Mouse (Mus musculus): ENCODE results near the gene Cd9. TPM values are rescaled to one million over a fixed set of nuclear protein-coding genes. Genes with fewer than 3 reads are reported as not detected.

The Cd9 gene
- polyA plus RNA-seq, 1 experiment = 13.5 TPM

GRCm38 (mm10) chr6:125447205-125447604, 47.4 kb downstream of the Cd9 start:
- H3K4me3 ChIP-seq (ENCODE audit: insufficient read depth, low read depth, low read length) = no peak overlapping the region
- H3K4me1 ChIP-seq (ENCODE audit: control insufficient read depth, insufficient read depth, insufficient read length, low read length) = no peaks in the 10 kb centered on the region
- H3K27ac ChIP-seq (replicated peaks; ENCODE audit: low read depth, low read length) = no peak overlapping the region

DNA sequence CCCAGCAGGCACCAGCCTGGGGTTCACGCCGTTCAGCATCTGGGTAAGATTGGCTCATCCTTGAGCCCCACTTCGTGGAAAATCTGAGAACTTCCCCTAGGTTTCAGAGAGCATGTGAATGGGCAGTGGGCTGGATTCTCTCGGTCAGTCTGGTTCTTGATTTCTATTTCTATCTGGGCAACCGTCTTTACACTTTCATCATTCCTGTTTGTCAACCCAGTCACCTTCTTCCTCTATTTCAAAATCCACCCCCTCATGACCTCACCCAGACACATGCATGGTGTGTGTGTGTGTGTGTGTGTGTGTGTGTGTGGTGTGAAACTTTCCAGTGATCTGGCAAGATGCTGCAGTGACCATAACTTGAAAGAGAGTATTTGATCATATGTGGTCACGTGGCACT, 49.2 kb downstream of the Cd9 start:
- Histone ChIP-seq H3K4me1 (ENCODE audit: control insufficient read depth, insufficient read depth, insufficient read length, low read length) (no peaks in the 10 kb centered on the region), H3K4me3 (ENCODE audit: insufficient read depth, low read depth, low read length) (no peak overlapping the region)

GRCm38 (mm10) chr6:125442591-125442990, 52.0 kb downstream of the Cd9 start:
- no peak overlapping the region for H3K4me3 ChIP-seq (ENCODE audit: insufficient read depth, low read depth, low read length)
- H3K4me1 ChIP-seq (ENCODE audit: control insufficient read depth, insufficient read depth, insufficient read length, low read length) = no peaks in the 10 kb centered on the region
- H3K27ac ChIP-seq (replicated peaks; ENCODE audit: low read depth, low read length) = no peak overlapping the region

More for the DNA sequence above, 49.2 kb downstream of the Cd9 start:
- H3K27ac ChIP-seq (replicated peaks; ENCODE audit: low read depth, low read length) = no peak overlapping the region

DNA sequence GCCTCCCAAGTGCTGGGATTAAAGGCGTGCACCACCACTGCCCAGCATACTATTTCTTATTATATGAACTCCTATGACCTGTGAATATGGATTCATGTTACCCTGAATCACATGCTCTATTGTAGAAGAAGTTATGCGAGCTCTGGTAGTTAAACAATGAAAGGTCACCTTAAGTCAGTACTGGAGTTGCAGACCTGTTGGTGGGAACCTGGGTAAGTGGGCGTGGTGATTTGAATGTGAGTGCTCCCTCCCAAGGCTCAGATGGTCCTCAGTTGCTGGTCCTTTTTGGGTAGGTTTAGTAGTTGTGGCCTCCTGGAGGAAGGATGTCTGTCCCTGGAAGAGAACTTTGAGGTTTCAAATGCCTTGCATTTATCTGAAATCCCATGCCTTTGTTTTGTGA, 57.8 kb downstream of the Cd9 start:
- Histone ChIP-seq H3K27ac (replicated peaks; ENCODE audit: low read depth, low read length) (no peak overlapping the region), H3K4me1 (ENCODE audit: control insufficient read depth, insufficient read depth, insufficient read length, low read length) (peaks cover 2% of the 10 kb centered on the region; the same call in 1 of the 2 replicates), H3K4me3 (ENCODE audit: insufficient read depth, low read depth, low read length) (no peak overlapping the region)

DNA sequence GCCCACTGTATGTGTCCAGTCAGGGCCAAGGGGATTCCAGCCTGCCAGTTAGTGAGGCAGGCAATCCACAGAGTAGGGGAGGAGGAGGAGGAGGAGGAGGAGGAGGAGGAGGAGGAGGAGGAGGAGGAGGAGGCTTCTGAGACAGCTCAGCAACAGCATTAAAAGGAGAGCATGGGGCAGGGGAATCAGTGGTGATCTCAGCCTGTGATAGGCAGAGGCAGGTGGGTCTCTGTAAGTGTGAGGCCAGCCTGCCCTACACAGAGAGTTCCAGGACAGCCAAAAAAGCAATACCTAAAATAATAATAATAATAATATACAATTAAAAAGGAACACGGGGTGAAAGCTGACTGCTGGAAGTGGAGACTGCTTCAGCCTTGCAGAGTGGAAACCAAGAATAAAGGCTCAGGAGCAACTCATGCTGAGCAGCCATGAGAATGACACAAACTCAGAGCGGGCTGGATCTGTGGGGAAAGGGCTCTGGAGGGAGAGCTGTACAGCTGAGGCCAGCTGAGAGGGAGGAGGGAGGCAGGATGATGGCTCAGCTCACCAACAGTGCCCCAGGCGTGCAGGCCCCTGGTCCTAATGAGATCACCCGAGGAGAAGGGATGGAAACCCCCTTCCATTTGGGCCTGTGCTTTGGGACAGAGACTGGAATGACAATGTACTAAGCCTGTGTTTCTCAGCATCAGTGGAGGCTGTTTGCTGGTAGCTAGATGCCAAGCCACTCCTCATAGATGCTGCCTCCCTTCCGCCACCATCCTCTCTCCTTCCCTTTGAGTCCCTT, 59.7 kb downstream of the Cd9 start:
- H3K27ac ChIP-seq (replicated peaks; ENCODE audit: low read depth, low read length) = no peak overlapping the region
- peaks cover 2% of the 10 kb centered on the region; the same call in 1 of the 2 replicates for H3K4me1 ChIP-seq (ENCODE audit: control insufficient read depth, insufficient read depth, insufficient read length, low read length)

DNA sequence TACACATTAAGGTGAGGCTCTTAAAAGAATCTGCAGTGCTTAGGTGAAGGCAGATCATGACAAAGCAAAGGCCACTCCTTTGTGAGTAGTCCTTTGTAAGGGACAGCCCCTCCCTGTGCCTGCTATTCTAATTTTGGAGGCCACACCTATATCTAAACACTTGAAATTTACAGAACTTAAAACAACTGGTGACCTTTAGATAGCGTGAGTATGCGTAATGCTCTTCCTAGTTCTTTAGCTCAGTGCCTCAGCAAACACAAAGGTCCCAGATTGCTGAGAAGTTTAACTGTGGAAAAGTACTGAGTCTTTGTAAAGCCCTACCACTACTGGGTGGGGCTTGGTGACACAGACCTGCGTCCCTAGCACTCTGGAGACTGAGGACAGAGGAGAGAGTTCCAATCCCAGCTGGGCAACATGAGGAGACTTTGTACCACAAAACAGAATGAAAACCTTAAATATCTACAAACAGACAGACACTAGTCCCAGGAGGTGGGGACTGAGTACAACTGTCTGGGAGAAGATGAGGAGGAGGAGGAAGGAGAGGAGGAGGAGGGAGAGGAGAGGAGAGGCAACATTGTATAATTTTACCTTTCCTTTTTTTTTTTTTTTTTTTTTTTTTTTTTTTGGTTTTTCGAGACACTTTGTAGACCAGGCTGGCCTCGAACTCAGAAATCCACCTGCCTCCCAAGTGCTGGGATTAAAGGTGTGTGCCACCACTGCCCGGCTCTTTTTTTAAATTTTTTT, 60.7 kb downstream of the Cd9 start:
- Histone ChIP-seq H3K4me3 (ENCODE audit: insufficient read depth, low read depth, low read length) (no peak overlapping the region), H3K27ac (replicated peaks; ENCODE audit: low read depth, low read length) (no peak overlapping the region), H3K4me1 (ENCODE audit: control insufficient read depth, insufficient read depth, insufficient read length, low read length) (peaks cover 2% of the 10 kb centered on the region; the same call in 1 of the 2 replicates)

More for the DNA sequence above, 59.7 kb downstream of the Cd9 start:
- H3K4me3 ChIP-seq (ENCODE audit: insufficient read depth, low read depth, low read length) = no peak overlapping the region

- H3K27ac ChIP-seq (replicated peaks; ENCODE audit: low read depth, low read length) = no peak overlapping the region
- peaks cover 2% of the 10 kb centered on the region; the same call in 1 of the 2 replicates for H3K4me1 ChIP-seq (ENCODE audit: control insufficient read depth, insufficient read depth, insufficient read length, low read length)
- no peak overlapping the region for H3K4me3 ChIP-seq (ENCODE audit: insufficient read depth, low read depth, low read length)
Observed at GRCm38 (mm10) chr6:125433257-125433656, 61.3 kb downstream of the Cd9 start.

DNA sequence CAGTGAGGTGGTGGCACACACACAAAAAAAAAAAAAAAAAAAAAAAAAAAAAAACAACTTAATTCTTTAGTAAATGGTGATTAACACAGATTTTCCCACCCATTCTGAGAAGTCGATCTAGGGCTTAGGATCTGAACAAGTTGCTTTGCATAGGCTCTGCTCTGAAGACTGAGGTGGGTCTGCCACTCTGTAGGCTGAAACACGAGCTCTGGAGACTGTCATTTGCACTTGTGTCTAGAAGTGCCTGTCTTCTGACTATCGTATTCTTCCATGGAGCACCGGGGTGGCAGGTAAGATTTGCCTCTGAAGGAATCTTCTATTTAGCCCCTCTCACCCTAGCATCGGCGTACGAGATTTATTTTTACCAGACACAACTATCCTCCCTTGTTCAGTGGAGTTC, 62.1 kb downstream of the Cd9 start:
- Histone ChIP-seq H3K4me3 (ENCODE audit: insufficient read depth, low read depth, low read length) (no peak overlapping the region), H3K4me1 (ENCODE audit: control insufficient read depth, insufficient read depth, insufficient read length, low read length) (peaks cover 2% of the 10 kb centered on the region; the same call in 1 of the 2 replicates), H3K27ac (replicated peaks; ENCODE audit: low read depth, low read length) (no peak overlapping the region)

DNA sequence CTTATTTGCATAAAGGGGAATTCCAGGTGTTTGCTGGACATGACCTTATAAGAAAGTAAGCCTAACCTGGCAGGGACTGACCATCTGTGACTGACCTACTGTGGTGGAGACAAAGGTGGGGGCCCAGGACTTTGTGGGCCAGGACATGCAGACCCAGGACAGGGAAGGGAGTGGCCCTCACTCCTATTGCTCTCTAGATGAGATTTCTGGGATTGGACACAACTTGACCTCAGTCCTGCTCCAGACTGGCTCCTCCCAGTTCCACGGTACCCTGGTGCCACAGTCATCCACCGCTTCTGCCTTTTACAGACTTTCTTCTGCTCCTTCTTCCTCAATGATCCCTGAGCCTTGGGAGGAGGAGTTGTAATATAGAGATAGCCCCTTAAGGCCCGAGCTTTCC, 63.6 kb downstream of the Cd9 start:
- Histone ChIP-seq H3K4me3 (ENCODE audit: insufficient read depth, low read depth, low read length) (no peak overlapping the region), H3K4me1 (ENCODE audit: control insufficient read depth, insufficient read depth, insufficient read length, low read length) (peaks cover 3% of the 10 kb centered on the region; the same call in 1 of the 2 replicates), H3K27ac (replicated peaks; ENCODE audit: low read depth, low read length) (no peak overlapping the region)

GRCm38 (mm10) chr6:125430358-125430958, 64.1 kb downstream of the Cd9 start:
- no peak overlapping the region for H3K4me3 ChIP-seq (ENCODE audit: insufficient read depth, low read depth, low read length)

GRCm38 (mm10) chr6:125429741-125430140, 64.8 kb downstream of the Cd9 start:
- H3K27ac ChIP-seq (replicated peaks; ENCODE audit: low read depth, low read length) = no peak overlapping the region
- H3K4me1 ChIP-seq (ENCODE audit: control insufficient read depth, insufficient read depth, insufficient read length, low read length) = 0 out of 2 replicates have a peak, but pooled peaks cover 2% of the 10 kb centered on the region
- no peak overlapping the region for H3K4me3 ChIP-seq (ENCODE audit: insufficient read depth, low read depth, low read length)

More at GRCm38 (mm10) chr6:125430358-125430958, 64.1 kb downstream of the Cd9 start:
- Histone ChIP-seq H3K27ac (replicated peaks; ENCODE audit: low read depth, low read length) (no peak overlapping the region), H3K4me1 (ENCODE audit: control insufficient read depth, insufficient read depth, insufficient read length, low read length) (0 out of 2 replicates have a peak, but pooled peaks cover 2% of the 10 kb centered on the region)

DNA sequence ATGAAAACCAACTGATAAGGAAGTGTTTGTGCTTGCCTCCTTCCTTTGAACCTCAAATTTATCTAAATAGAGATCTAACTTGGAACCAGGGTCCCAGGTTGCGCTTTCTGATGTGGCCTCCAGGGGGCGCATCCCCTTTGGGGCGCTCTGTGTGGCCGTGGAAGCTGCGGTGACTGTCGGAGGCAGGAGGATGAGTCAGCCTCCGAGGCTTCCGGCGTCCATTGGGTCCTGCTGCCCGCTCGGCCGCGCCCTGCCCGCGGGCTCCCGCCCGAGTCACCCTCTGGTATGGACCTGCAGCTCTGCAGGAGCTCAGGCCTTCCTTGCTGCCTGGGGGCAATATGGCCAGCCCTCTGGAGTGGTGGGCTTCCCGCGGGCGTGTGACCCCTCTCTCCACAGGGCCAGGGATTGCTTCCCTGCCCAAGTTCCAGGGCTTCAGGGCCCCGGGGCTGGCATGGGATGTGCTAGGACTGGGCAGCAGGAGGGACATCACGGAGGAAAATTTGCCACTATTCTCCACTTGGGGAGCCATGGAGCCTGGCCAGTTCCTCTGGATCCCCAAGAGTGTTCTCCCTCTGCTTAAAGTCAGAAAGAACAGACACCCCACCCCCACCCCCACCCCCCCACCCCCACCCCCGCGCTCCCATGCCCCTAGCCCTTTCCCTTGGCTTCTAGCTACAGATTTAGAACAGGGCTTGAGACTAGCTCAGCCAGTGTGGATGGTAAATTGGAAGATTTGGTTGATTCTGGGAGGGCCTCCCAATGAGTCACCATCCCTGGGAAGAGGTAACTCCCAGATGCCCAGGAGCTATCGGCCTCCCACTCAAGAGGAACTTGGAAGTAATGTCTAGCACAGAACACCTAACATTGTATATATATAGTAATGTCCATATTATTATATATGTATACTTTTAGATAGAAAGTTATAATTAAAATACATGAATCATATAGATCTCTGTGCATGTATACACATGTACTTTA, 67.9 kb downstream of the Cd9 start:
- H3K27ac ChIP-seq (replicated peaks; ENCODE audit: low read depth, low read length) = peak overlapping the region; percentile 31; the same call in 1 of the 2 replicates
- 0 out of 2 replicates have a peak, but pooled peaks cover 2% of the 10 kb centered on the region for H3K4me1 ChIP-seq (ENCODE audit: control insufficient read depth, insufficient read depth, insufficient read length, low read length)
- H3K4me3 ChIP-seq (ENCODE audit: insufficient read depth, low read depth, low read length) = peak overlapping the region; percentile 54

DNA sequence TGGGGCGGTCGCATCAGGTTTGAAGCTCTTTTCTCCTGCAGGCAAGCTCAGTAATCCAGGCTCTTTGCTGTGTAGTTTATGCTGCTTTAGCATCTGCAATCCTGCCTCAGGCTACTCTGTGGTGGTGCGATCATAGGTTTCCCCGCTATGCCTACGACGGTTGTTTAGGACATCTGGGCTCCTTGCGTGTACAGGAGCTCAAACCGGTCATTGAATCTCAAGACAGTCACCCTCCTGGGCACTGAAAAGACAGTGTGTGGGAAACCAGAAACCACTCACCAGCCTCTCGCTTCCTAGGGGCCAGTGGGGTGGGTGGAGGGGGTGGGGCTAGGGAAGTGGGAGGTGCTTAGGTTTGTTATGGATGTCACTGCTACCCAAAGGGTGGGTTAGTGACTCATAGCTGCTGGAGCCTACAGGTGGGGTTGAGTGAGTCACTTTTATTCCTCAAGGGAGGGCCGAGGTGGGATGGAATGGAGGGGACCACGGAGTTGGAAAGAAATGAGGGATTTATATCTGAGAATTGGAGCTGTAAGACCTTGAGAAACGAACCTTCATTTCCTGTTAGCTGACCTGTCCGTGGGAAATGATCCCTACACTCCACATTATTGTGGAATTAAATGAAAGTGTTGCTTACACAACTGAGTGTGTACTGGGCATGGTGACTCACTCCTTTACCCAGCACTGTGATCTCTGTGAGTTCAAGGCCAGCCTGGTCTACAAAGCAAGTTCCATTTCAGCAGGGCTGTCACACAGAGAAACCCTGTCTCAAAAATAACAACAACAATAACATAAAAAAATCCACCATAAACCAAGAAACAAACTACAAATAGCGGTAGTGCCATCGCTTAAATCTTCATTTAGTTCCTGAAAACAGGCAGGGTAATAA, 69.1 kb downstream of the Cd9 start:
- Histone ChIP-seq H3K4me3 (ENCODE audit: insufficient read depth, low read depth, low read length) (no peak overlapping the region), H3K27ac (replicated peaks; ENCODE audit: low read depth, low read length) (no peak overlapping the region)

More for the DNA sequence above, 69.1 kb downstream of the Cd9 start:
- 0 out of 2 replicates have a peak, but pooled peaks cover 2% of the 10 kb centered on the region for H3K4me1 ChIP-seq (ENCODE audit: control insufficient read depth, insufficient read depth, insufficient read length, low read length)

All from brown adipose tissue, adult 24 weeks (tissue).